Mouse (Mus musculus): Measurements from ENCODE around the gene Gin1. TPM values are rescaled to one million over a fixed set of nuclear protein-coding genes. Genes with fewer than 3 reads are reported as not detected.
A peak's percentile ranks its signal among the peaks of the same experiment; 100 is the strongest.

Gene Gin1
- total and polyA plus RNA-seq, 3 experiments: 13.6 to 20.6 TPM; not detected in 1

DNA sequence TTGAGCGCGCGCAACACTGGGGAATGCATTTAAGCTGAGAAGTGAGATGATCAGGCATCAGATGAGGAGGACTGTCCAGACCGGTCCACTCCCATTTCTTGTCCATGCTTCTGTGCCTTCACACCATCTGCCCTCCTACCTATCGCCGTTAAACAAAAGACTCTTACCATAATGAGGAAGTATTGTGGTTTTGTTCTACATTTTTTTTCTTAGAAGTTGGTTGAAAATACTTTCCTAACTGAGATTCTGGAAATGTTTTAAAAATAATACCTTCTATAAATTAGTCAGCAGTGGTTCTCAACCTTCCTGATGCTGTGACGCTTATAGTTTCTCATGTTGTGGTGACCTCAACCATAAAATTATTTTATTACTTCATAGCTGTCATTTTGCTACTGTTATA lies 11.7 kb downstream of the Gin1 start:
- H3K4me1 ChIP-seq (ENCODE audit: control insufficient read depth in 1 of 2, insufficient read depth in 2 of 2, low read length in 2 of 2): peaks cover 7 to 8% of the 10 kb centered on the region in 2 experiments
- H3K4me3 ChIP-seq (ENCODE audit: control insufficient read depth in 1 of 2, insufficient read depth in 1 of 2, low read depth in 2 of 2, low read length in 2 of 2): peak overlapping the region in 1 of 2 experiments; percentile 53; a peak in 2 of 4 replicates
- no peak for TF ChIP-seq ZKSCAN1 (IDR thresholded peaks at IDR 0.05; ENCODE audit: low read depth, low read length)
- no peak; the same call in 1 of the 2 replicates for TF ChIP-seq CHD1 (IDR thresholded peaks at IDR 0.05; ENCODE audit: low read depth, low read length)
- no peak for TF ChIP-seq RAD21 (IDR thresholded peaks at IDR 0.05; ENCODE audit: low read depth, low read length)
- TF ChIP-seq JUND (IDR thresholded peaks at IDR 0.05; ENCODE audit: low read depth, low read length): no peak
- TF ChIP-seq USF2 (IDR thresholded peaks at IDR 0.05; ENCODE audit: borderline replicate concordance in 1 of 2, insufficient read depth in 1 of 2, low read depth in 1 of 2, low read length in 2 of 2): no peak
- TF ChIP-seq TAL1 (IDR thresholded peaks at IDR 0.05; ENCODE audit: low read length): peak; percentile 28; the same call in 1 of the 2 replicates
- no peak for TF ChIP-seq MXI1 (IDR thresholded peaks at IDR 0.05; ENCODE audit: low read depth, low read length)
- TF ChIP-seq EP300 (IDR thresholded peaks at IDR 0.05; ENCODE audit: low read depth in 1 of 2, low read length in 2 of 2): peak; percentile 71 to 80
- peak; percentile 90 for TF ChIP-seq ZNF384 (IDR thresholded peaks at IDR 0.05; ENCODE audit: low read depth, low read length)
- no peak for TF ChIP-seq ELF1 (IDR thresholded peaks at IDR 0.05; ENCODE audit: low read depth, low read length)
- no peak for TF ChIP-seq NRF1 (IDR thresholded peaks at IDR 0.05; ENCODE audit: insufficient read depth, low read depth, low read length, poor library complexity, severe bottlenecking)
- TF ChIP-seq GATA1 (IDR thresholded peaks at IDR 0.05; ENCODE audit: low read depth, low read length): no peak
- TF ChIP-seq MEF2A (IDR thresholded peaks at IDR 0.05; ENCODE audit: extremely low read depth, insufficient replicate concordance, low read depth, low read length, poor library complexity, severe bottlenecking): no peak
- TF ChIP-seq KAT2A (conservative IDR thresholded peaks at IDR 0.05; ENCODE audit: low read depth, low read length): no peak
- TF ChIP-seq RCOR1 (IDR thresholded peaks at IDR 0.05; ENCODE audit: low read depth, low read length): 0 out of 2 replicates have a peak, but pooled peaks have one; percentile 32
- TF ChIP-seq CTCF (IDR thresholded peaks at IDR 0.05 in 2 of 3, conservative IDR thresholded peaks at IDR 0.05 in 1 of 3; ENCODE audit: control insufficient read depth in 1 of 3, insufficient read depth in 1 of 3, low read depth in 2 of 3, low read length in 3 of 3, poor library complexity in 1 of 3, severe bottlenecking in 1 of 3): no peak
- TF ChIP-seq E2F4 (IDR thresholded peaks at IDR 0.05; ENCODE audit: borderline replicate concordance, low read depth, low read length): no peak
- peak; percentile 62 for TF ChIP-seq ETS1 (IDR thresholded peaks at IDR 0.05; ENCODE audit: low read depth, low read length)
- 0 out of 2 replicates have a peak, but pooled peaks have one; percentile 3 for TF ChIP-seq TBP (IDR thresholded peaks at IDR 0.05; ENCODE audit: low read depth, low read length)
- no peak for TF ChIP-seq BHLHE40 (IDR thresholded peaks at IDR 0.05; ENCODE audit: borderline replicate concordance, low read depth, low read length)
- no peak for TF ChIP-seq ZMIZ1 (IDR thresholded peaks at IDR 0.05; ENCODE audit: low read depth, low read length)
- TF ChIP-seq POLR2A (IDR thresholded peaks at IDR 0.05; ENCODE audit: control insufficient read depth in 1 of 2, insufficient read depth in 1 of 2, low read depth in 1 of 2, low read length in 2 of 2, poor library complexity in 1 of 2): 0 out of 4 replicates have a peak, but pooled peaks of 1 of the 2 experiments have one; percentile 10
- TF ChIP-seq MAX (IDR thresholded peaks at IDR 0.05; ENCODE audit: low read length): no peak
- TF ChIP-seq MYC (IDR thresholded peaks at IDR 0.05; ENCODE audit: low read depth, low read length): 0 out of 2 replicates have a peak, but pooled peaks have one; percentile 42
- no peak for TF ChIP-seq POLR2AphosphoS2 (IDR thresholded peaks at IDR 0.05; ENCODE audit: low read length)
- no peak for TF ChIP-seq NELFE (IDR thresholded peaks at IDR 0.05; ENCODE audit: low read depth, low read length)
- no peak for TF ChIP-seq ZC3H11A (IDR thresholded peaks at IDR 0.05; ENCODE audit: low read depth, low read length)
- TF ChIP-seq MYB (IDR thresholded peaks at IDR 0.05; ENCODE audit: low read depth, low read length): peak; percentile 54
- no peak for TF ChIP-seq SMC3 (IDR thresholded peaks at IDR 0.05; ENCODE audit: low read depth, low read length)
- TF ChIP-seq GABPA (IDR thresholded peaks at IDR 0.05; ENCODE audit: low read depth, low read length): no peak
- TF ChIP-seq UBTF (IDR thresholded peaks at IDR 0.05; ENCODE audit: borderline replicate concordance, insufficient read depth, low read depth, low read length): no peak
- no peak for TF ChIP-seq POLR2AphosphoS5 (IDR thresholded peaks at IDR 0.05; ENCODE audit: borderline replicate concordance, low read depth, low read length)
- TF ChIP-seq SIN3A (IDR thresholded peaks at IDR 0.05; ENCODE audit: low read length): peak; percentile 62; the same call in 1 of the 2 replicates
- TF ChIP-seq USF1 (IDR thresholded peaks at IDR 0.05; ENCODE audit: low read depth, low read length): no peak
- no peak for TF ChIP-seq CHD2 (IDR thresholded peaks at IDR 0.05; ENCODE audit: low read length)
- peak; percentile 48; the same call in 1 of the 2 replicates for TF ChIP-seq TCF12 (IDR thresholded peaks at IDR 0.05; ENCODE audit: low read depth, low read length)
- no peak for TF ChIP-seq MAFK (IDR thresholded peaks at IDR 0.05; ENCODE audit: borderline replicate concordance, low read depth, low read length)

More for the DNA sequence above, 11.7 kb downstream of the Gin1 start:
- peak; percentile 84 for DNase-seq (ENCODE audit: low read depth, low spot score)
- Histone ChIP-seq H3K27ac (ENCODE audit: control insufficient read depth, low read depth, low read length) (peak overlapping the region; percentile 85), H3K27me3 (ENCODE audit: control insufficient read depth in 1 of 2, insufficient read depth in 2 of 2, low read length in 2 of 2) (no peaks in the 10 kb centered on the region), H3K9ac (ENCODE audit: control insufficient read depth, low read depth, low read length, poor library complexity, severe bottlenecking) (peak overlapping the region; percentile 49; the same call in 1 of the 2 replicates), H3K36me3 (ENCODE audit: control insufficient read depth in 1 of 2, insufficient read depth in 2 of 2, low read length in 2 of 2) (peaks cover 4 to 16% of the 10 kb centered on the region in 2 experiments), H3K79me2 (ENCODE audit: control insufficient read depth, insufficient read depth, low read length, poor library complexity) (no peaks in the 10 kb centered on the region), H3K9me3 (replicated peaks; ENCODE audit: insufficient read depth, low read length) (no peaks in the 10 kb centered on the region)
